Mouse (Mus musculus) hindlimb bud, embryonic 11.5 days (tissue): ENCODE measurements around the gene Gm42674.

ENCODE experiments used
- DNase-seq: peaks from one replicate; pipeline ENCODE4 v3.0.0-alpha.2; 2012; ENCODE audit warnings: low read depth, low spot score; ENCODE audit errors: extremely low spot score

Gm42674 gene

GRCm38 (mm10) chr3:90601486-90602110 is at the start of gene Gm42674:
Gene Gm42674, plus strand, starts transcription at chr3:90601904.
- DNase-seq: no peak

GRCm38 (mm10) chr3:90552231-90552630 is 49.5 kb upstream of the Gm42674 start:
- DNase-seq: no peak

GRCm38 (mm10) chr3:90555954-90556353 is 45.8 kb upstream of the Gm42674 start:
- DNase-seq: no peak

- no peak for DNase-seq
Measured at GRCm38 (mm10) chr3:90560008-90560628, 41.6 kb upstream of the Gm42674 start, which contains the start of gene S100a3. Gene S100a3, plus strand, starts transcription at chr3:90560578.

GRCm38 (mm10) chr3:90574691-90575090 is 27.0 kb upstream of the Gm42674 start:
- no peak for DNase-seq

GRCm38 (mm10) chr3:90575320-90575719 is 26.4 kb upstream of the Gm42674 start:
- DNase-seq: no peak

- DNase-seq: no peak
Measured at GRCm38 (mm10) chr3:90576351-90577001, 25.2 kb upstream of the Gm42674 start.

GRCm38 (mm10) chr3:90579433-90579832 is 22.3 kb upstream of the Gm42674 start:
- DNase-seq: no peak

GRCm38 (mm10) chr3:90581141-90581540 is 20.6 kb upstream of the Gm42674 start:
- DNase-seq: no peak

GRCm38 (mm10) chr3:90582156-90582555 is 19.5 kb upstream of the Gm42674 start:
- DNase-seq: no peak

- no peak for DNase-seq
Measured at GRCm38 (mm10) chr3:90582556-90582955, 19.1 kb upstream of the Gm42674 start.

- DNase-seq: no peak
Measured at GRCm38 (mm10) chr3:90583893-90584292, 17.8 kb upstream of the Gm42674 start.

GRCm38 (mm10) chr3:90585595-90585994 is 16.1 kb upstream of the Gm42674 start:
- peak; percentile 42 for DNase-seq

GRCm38 (mm10) chr3:90586016-90586643 is 15.6 kb upstream of the Gm42674 start:
- DNase-seq: no peak

GRCm38 (mm10) chr3:90586906-90587305 is 14.8 kb upstream of the Gm42674 start:
- DNase-seq: no peak

- DNase-seq: no peak
Measured at GRCm38 (mm10) chr3:90587361-90588101, 14.2 kb upstream of the Gm42674 start.

- no peak for DNase-seq
Measured at GRCm38 (mm10) chr3:90589390-90589789, 12.3 kb upstream of the Gm42674 start.

- no peak for DNase-seq
Measured at GRCm38 (mm10) chr3:90589947-90590346, 11.8 kb upstream of the Gm42674 start, which contains the start of gene S100a2. Gene S100a2, plus strand, starts transcription at chr3:90590247.

GRCm38 (mm10) chr3:90594466-90594865 is 7.2 kb upstream of the Gm42674 start:
- DNase-seq: no peak

- no peak for DNase-seq
Measured at GRCm38 (mm10) chr3:90595556-90595955, 6.1 kb upstream of the Gm42674 start.

- DNase-seq: no peak
Measured at GRCm38 (mm10) chr3:90596810-90597209, 4.9 kb upstream of the Gm42674 start.
